Mouse (Mus musculus) heart, adult 18-20 months (tissue): ENCODE measurements around the gene Dnah17. TPM values are rescaled to one million over a fixed set of nuclear protein-coding genes. Genes with fewer than 3 reads are reported as not detected.
A peak's percentile ranks its signal among the peaks of the same experiment; 100 is the strongest.

Experiments
- DNase-seq, 2 experiments: peaks; one replicate each; pipeline ENCODE4 v3.0.0; 2021 to 2022; ENCODE audit warnings: mixed read lengths in 1 of 2
- long read RNA-seq, 2 experiments: library from polyadenylated mRNA; stranded (forward); transcript quantifications; one replicate each; pipeline ENCODE4 v2.0.0; 2021
- total RNA-seq, 2 experiments: library from RNA; stranded (reverse); gene quantifications; 2 replicates each; pipeline ENCODE4 v1.2.3; 2021

The Dnah17 gene
- total RNA-seq: under 1 TPM; 0.02 to 0.05 TPM
- long read RNA-seq, experiment 1: 0 reads
- long read RNA-seq, experiment 2: 0 reads

- no peak for DNase-seq
These were observed at the start of gene Dnah17 for GRCm38 (mm10) chr11:118130534-118130933. Gene Dnah17 (minus strand): TSS chr11:118130634.

GRCm38 (mm10) chr11:118180199-118180598 lies 49.8 kb upstream of the Dnah17 start:
- no peak for DNase-seq

- no peak for DNase-seq
These were observed 47.8 kb upstream of the Dnah17 start for GRCm38 (mm10) chr11:118178236-118178635.

- DNase-seq: peak; percentile 67 to 75
These were observed 44.3 kb upstream of the Dnah17 start for GRCm38 (mm10) chr11:118174752-118175151.

GRCm38 (mm10) chr11:118172768-118173167 lies 42.3 kb upstream of the Dnah17 start:
- DNase-seq: no peak

- peak in 1 of 2 experiments; percentile 69 for DNase-seq
These were observed 39.9 kb upstream of the Dnah17 start for GRCm38 (mm10) chr11:118170333-118170732.

GRCm38 (mm10) chr11:118168714-118169113 lies 38.3 kb upstream of the Dnah17 start:
- no peak for DNase-seq

- DNase-seq: no peak
These were observed 36.2 kb upstream of the Dnah17 start for GRCm38 (mm10) chr11:118166626-118167025.

GRCm38 (mm10) chr11:118165681-118166080 lies 35.2 kb upstream of the Dnah17 start:
- DNase-seq: no peak

GRCm38 (mm10) chr11:118164566-118164965 lies 34.1 kb upstream of the Dnah17 start:
- no peak for DNase-seq

- no peak for DNase-seq
These were observed 31.8 kb upstream of the Dnah17 start for GRCm38 (mm10) chr11:118162245-118162644.

GRCm38 (mm10) chr11:118161240-118161639 lies 30.8 kb upstream of the Dnah17 start:
- DNase-seq: no peak

- peak; percentile 39 to 42 for DNase-seq
These were observed 30.3 kb upstream of the Dnah17 start for GRCm38 (mm10) chr11:118160763-118161162.

- no peak for DNase-seq
These were observed 28.3 kb upstream of the Dnah17 start for GRCm38 (mm10) chr11:118158753-118159152.

- DNase-seq: peak in 1 of 2 experiments; percentile 47
These were observed 26.1 kb upstream of the Dnah17 start for GRCm38 (mm10) chr11:118156480-118157060.

GRCm38 (mm10) chr11:118152964-118153363 lies 22.5 kb upstream of the Dnah17 start:
- DNase-seq: peak in 1 of 2 experiments; percentile 41

- DNase-seq: no peak
These were observed 21.2 kb upstream of the Dnah17 start for GRCm38 (mm10) chr11:118151423-118152180.

GRCm38 (mm10) chr11:118150115-118150701 lies 19.8 kb upstream of the Dnah17 start:
- DNase-seq: no peak

- DNase-seq: peak in 1 of 2 experiments; percentile 20
These were observed 17.6 kb upstream of the Dnah17 start for GRCm38 (mm10) chr11:118147877-118148637.

- DNase-seq: no peak
These were observed 16.0 kb upstream of the Dnah17 start for GRCm38 (mm10) chr11:118146446-118146845.

GRCm38 (mm10) chr11:118145771-118146351 lies 15.4 kb upstream of the Dnah17 start:
- DNase-seq: peak; percentile 79 to 93

- peak in 1 of 2 experiments; percentile 25 for DNase-seq
These were observed 14.7 kb upstream of the Dnah17 start for GRCm38 (mm10) chr11:118145092-118145491.
